Mouse (Mus musculus) urinary bladder, postnatal 14 days (tissue): ENCODE results near the gene Bap1.

Experiments
- DNase-seq: peaks from one replicate; pipeline ENCODE4 v3.0.0; 2021; ENCODE audit warnings: low spot score

The Bap1 gene

DNA sequence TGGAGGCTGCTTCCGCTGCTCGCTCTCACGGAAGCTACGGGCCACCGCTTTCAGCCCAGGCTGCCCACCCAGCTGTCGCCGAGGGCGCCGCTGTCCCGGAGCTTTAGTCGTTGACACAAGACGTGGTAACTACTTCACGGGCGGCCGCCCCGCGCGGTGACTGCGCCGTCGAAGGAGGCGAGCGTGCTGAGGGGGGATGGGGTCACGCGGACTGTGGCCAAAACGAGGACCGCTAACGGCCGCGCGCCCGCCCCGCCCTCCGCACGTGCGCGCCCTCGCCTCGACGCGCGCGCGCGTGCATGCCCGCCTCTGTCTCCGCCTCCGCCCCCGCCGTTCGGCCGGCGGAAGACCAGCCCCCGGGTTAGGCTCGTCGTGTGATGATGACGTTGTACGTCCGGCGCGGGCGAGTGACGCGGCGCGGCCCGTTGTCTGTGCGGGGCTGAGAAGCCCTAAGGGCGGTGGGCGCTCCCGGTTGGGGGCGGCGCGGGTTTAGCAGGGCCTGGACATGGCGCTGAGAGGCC is at the start of gene Bap1, which contains the start of gene Phf7:
TSS of gene Bap1 (plus strand) at position 367 of the 521 bp plus-strand sequence.
TSS of gene Phf7 (minus strand) at position 234 of the 521 bp plus-strand sequence.
- DNase-seq, result peak; percentile 94

- DNase-seq, result no peak
These were observed 46.4 kb upstream of the Bap1 start for GRCm38 (mm10) chr14:31204844-31205243.

- no peak for DNase-seq
These were observed 46.0 kb upstream of the Bap1 start for GRCm38 (mm10) chr14:31205244-31205561.

DNA sequence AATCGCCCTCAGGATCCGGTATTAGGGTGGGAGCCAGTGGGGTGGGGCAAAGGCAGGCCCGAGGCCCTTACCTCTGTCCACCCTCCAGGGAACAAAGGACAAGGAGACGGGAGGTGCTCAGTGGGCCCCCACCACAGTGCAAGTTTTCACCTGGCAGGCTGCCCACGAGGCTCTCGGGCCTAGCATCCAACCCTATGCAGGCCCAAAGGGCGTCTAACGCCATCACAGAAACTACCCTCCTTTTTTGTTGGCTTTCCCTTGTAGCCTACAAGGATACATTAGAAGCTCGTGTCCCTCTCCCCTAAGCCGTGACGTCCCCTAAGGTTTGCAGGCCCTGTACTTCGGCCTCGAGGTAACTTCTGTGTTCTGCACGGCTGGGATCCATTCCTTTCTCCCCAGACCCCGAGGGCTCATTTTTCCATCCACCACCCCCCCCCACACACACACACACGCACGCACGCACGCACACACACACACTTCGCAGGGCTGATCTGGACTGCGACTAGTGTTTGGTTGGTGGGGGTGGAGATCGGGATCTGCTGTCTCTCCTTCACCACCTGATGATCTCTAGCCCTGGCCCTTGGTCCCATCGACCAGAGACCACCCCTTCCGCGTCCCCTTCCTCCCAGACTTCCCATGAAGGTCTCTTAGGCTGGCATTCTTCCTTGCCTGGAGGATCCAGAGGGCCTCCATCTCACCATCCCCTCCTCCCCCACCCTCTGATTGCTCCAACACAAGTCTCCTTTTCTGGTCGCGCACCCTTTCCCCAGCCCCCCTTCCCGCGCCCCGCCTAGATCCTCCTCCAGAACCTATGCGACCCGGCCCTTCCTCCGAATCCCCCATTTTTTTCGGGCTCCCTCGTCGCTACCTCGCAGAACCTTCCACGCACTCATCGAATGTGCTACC is 45.4 kb upstream of the Bap1 start:
- peak; percentile 51 for DNase-seq

DNA sequence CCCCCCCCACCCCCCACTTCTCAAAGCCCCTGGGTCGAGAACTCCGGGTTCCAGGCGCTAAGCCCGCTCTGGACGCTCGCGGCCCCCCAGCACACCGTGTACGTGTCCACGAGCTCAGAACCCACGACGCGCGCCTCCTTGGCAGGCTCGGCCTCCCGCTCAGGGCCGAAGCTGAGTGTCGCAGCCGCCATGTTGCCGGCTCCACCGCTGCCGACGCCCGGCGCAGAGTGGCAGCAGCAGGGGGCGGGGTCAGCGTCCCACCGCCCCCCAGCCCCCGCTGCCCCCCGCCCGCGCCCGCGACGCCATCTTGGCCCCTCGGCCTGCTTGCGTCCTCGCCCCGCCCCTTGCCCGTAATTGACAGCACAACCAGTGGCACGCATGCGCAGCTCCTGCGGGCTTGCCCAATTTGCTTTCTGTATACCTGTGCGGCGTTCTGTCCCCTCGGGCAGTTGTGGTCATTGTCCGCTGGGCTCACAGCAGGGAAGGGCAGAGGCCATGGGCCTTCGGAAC is 44.7 kb upstream of the Bap1 start:
- DNase-seq, result peak; percentile 96

DNA sequence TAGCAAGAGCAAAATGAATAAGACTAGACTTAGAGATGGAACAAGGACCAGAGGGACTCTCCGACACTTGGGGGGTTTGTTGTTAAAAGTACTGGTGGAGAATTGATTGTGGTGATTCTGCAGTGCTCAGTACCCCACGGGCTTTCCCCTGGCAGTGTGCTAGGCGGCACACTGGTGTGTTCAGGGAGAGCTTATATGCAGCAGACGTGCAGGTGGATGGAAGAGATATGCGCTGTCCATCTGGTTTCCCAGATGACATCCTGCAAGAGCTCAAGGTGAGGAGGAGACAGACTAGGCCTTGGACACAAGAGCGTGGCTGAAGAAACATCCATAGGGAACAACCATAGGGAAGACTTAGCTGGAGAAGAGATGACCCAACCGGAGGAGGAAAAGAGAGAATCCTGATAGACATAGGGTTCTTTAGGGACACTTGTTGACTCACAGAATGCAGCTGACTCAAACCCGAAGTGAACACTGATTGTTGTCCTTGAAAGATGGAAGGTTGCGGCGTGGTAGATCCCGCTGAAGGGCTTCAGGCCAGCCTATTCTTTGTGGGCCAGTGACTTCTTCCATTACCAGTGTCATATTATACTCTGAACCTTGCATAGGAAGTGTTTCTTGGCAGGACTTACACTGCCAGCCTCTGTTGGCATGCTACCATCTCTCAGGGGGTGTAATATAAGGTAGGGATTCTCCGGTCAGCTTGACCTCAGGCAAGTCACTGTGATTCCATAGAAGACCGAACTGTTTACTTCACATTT is 44.0 kb upstream of the Bap1 start:
- DNase-seq, result no peak

GRCm38 (mm10) chr14:31208084-31208483 is 43.2 kb upstream of the Bap1 start, which contains the start of gene Tnnc1:
Tnnc1 (plus strand) TSS chr14:31208312.
- DNase-seq, result no peak

DNA sequence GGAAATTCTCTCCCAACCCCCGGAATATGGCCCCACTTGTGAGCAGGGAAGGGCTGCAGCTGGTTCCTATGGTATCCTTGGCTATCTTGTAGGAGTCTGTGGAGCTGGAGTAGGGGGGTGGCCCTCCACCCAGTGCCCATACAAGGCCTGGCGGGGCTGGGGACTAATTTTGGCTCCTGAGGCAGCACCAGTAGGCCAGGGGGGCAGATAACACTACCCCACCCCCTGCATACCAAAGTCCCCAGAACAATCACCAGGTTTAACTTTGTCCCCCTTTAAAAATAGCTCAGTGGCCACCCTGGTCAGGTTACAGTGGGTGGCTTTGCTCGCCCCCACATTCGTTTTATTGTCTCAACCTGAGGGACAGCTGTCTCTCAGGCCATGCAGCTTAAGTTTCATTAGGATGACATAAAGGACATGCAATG is 42.1 kb upstream of the Bap1 start:
- no peak for DNase-seq

- no peak for DNase-seq
These were observed 39.4 kb upstream of the Bap1 start for GRCm38 (mm10) chr14:31211854-31212253.

DNA sequence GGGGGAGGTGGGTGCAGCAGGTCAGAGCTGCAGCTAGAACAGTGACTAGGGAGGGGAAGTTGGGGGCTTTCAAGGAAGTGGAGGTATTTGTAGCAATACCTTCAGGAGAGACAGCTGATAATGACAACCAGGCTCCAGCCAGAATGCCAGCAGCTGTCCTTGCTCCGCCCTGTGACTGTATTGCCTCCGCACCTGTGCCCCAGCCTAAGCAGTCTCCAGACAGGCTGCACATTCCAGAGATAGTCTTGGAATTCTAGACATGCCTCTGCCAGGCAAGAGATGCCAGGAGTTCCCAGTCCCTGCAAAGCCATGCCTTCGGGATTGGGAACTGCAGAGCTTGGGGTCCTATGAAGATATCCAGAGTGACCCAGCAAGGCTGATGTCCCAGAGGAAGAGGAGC is 38.8 kb upstream of the Bap1 start:
- DNase-seq, result no peak

GRCm38 (mm10) chr14:31213868-31214267 is 37.4 kb upstream of the Bap1 start:
- no peak for DNase-seq

GRCm38 (mm10) chr14:31214684-31215083 is 36.6 kb upstream of the Bap1 start:
- no peak for DNase-seq

- peak; percentile 66 for DNase-seq
These were observed 35.9 kb upstream of the Bap1 start for GRCm38 (mm10) chr14:31215157-31216002.

DNA sequence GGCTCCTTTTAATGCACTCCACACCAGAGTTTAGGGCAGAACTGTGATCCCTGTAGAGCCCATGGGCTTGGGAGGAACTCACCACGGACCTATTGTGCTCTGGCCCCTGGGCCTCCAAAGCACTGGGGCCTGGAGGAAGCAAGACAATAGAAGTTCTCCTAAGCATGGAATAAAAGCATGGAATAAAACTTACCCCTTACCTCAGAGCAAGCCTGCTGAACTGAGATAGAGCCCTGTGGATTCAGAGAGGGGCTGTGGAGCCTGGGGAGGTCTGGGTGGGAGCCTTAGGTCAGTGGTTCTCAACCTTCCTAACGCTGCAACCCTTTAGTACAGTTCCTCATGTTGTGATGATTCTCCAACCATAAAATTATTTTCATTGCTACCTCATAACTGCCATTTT is 34.4 kb upstream of the Bap1 start, which contains the start of gene Nisch:
TSS of gene Nisch (minus strand) at position 101 of the 400 bp plus-strand sequence.
- no peak for DNase-seq

DNA sequence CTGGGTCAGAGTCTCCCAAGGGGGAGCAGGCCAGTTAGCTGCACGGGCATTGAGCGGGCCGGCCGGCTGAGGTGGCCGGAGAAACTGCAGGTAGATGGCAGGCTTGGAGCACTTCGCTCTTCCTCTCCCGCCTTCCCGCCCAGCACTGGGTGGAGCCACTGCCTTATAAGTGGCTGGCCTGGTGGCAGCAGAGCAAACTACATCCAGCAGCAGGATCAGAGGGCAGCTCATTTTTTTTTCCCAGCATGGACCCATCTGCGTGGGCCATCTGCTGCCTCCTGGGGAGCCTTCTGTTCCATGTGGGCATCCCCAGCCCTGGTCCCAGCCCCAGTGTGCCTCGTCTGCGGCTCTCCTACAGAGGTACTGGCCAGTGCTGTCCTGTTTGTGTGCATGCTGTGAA is 33.6 kb upstream of the Bap1 start, which contains the start of gene Sema3g:
TSS of gene Sema3g (plus strand) at position 195 of the 400 bp plus-strand sequence.
- peak; percentile 69 for DNase-seq

- DNase-seq, result peak; percentile 57
These were observed 24.3 kb upstream of the Bap1 start for GRCm38 (mm10) chr14:31226978-31227377.

DNA sequence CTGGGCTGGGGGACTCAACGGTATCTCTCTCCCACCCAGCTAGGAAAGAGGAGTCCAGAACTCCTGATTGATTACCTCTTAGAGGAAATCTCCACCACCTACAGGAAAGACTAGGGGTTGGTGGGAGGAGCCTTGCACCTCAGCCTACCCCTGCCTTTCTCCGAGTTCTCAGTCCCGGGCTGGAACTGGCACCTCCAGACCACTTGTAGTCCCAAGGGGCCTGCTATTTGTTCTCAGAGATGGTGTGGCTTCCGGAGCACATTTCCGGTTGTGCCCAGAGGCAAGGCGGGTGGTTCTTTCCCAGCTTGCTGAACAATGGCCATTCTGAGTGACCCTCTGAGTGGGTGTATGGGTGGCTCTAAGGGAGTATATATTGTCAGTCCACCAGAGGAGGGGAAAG is 23.0 kb upstream of the Bap1 start:
- no peak for DNase-seq

DNA sequence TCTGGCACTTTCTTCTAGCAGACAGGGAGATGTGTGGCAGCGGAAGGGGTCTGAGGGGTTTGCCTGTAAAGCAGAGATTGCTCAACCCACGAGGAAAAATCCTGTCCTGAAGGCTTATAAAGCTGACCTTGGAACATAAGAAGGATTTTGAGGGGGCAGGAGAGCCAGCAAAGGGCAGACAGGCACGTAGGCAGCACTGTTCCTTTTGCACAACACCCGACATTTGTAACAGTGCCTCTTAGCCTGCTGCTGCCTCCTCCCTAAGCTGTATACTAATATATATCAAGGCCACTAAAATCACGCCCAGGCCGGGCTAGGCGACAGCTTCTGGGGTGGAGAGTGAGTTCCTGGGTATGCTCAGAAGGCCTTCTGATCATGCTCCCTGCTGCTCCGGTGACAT is 20.8 kb upstream of the Bap1 start:
- DNase-seq, result no peak

DNA sequence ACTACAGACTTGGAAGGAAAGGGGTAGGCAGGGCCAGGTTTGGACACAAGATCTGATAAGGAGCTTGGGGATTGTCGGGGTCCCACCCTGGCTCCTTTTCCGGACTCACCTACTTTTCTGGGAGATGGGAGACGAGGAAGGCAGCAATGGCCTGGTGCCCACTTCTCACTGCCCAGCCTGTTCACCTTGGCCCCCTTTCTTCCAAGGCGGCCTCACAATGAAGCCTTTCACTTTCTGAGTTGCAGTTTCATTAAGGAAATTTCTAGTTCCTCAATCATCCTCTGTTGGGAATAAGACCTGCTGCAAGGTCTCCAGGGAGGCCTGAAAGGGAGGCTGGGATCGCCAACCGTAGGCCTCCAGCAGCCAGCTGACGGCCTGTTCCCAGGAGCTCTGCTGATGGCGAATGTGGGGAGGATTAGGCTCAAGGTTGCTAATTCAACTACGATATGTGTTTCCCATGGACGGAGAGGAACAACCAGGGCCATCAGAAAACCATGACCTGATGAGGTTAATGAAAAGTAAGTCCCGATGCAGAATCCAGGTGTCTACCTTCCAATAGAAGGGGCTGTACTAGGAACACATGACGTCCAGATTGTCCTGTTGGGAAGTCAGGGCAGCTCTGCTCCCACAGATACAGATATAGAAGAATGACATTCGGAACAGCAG is 18.7 kb upstream of the Bap1 start:
- no peak for DNase-seq

DNA sequence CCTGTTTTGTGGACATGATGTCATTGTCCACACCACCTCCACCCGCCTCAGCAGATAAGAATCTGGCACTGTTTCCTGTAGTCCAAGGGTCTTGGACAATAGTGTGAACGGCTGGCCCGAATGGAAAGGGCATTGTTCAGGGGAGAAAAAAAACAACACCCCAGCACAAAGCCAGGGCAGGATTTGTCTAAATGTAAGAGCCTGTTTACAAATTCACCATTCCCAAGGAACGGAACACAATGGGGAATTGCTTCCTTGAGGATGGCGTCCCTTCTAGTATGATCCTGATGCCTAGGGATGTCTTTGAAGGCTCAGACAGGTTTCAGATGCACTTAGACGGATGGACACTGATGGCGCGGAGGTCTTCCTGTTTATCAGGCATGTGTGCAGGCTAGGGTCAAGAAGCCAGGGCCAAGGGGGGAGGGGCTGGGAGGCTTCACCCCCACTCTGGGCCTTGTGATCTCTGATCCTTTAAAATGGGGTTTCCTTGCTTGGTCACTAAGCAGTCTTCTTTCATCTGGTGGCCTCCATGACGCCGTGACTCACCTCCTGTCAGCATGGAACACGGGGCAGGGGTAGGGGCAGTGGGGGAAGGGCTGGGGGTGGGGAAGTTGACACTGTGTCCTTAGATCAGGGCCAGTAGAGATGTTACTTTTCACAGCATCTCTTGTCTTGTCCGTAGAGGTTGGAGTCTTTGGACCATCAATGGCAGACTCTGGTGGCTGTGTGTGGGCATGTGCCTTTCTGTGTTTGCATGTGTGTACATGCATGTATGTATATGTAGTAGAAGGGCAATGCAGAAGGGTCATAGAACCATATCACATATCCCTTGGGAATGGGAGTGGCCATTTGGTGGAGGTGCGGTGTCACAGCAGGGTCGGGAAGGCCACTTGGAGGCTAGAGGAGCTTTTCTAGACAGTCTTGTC is 17.9 kb upstream of the Bap1 start:
- DNase-seq, result no peak
